Mouse (Mus musculus): ENCODE measurements around the gene Flywch1. TPM values are rescaled to one million over a fixed set of nuclear protein-coding genes. Genes with fewer than 3 reads are reported as not detected.

The Flywch1 gene
- total RNA-seq (2021), result 10 to 100 TPM; 32.8 to 33.4 TPM

DNA sequence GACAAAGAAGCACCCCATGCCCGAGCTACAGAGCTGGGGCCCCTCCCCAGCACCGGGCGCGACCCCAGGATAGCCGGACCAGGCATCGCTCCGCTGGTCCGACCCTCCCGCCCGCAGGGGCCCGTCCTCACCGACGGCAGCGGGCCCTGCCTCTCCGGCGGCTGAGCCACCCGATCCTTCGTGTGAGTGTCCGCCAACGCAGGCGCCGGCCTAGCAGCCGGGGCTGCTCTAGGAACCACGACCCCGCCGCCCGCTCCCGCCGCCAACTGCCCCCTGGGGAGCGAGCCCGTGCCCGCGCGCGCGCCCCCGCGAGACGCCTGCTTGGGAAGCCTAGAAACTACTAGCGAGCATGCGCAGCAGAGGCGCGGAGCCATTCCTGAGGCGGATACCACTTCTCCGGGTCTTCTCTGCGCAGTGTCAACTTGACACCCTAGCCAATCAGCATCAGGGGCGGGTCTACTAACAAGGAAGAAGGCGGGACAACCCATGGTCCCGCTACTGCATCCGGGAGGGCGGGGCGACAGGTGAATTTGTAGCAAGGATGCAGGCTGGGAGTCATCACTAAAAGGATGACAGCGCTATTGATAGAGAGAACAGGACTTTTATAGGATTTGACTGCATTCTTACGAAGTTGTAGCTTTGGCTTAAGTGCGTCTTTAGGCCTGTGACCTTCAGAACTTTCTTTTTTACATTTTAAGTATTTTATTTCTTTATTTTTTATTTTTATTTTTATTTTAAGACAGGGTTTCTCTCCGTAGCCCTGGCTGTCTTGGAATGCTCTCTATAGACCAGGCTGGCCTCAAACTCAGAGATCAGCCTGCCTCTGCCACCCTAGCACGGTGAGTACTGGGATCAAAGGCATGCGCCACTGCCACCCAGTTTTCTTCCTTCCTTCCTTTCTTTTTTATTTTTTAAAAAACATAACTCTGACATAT, at the start of gene Flywch1:
Gene Flywch1, minus strand, starts transcription at position 319 of the 935 bp plus-strand sequence.
- peak; percentile 98 for DNase-seq

DNA sequence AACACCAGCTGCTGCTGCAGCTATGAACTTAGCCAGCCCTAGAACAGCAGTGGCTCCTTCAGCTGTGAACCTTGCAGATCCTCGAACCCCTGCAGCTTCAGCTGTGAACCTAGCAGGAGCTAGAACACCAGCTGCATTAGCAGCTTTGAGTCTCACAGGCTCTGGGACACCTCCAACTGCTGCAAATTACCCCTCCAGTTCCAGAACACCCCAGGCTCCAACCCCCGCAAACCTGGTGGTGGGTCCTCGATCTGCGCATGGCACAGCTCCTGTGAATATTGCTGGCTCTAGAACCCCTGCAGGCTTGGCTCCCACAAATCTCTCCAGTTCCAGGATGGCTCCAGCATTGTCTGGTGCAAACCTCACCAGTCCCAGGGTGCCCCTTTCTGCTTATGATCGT, 49.3 kb upstream of the Flywch1 start:
- DNase-seq, result no peak

DNA sequence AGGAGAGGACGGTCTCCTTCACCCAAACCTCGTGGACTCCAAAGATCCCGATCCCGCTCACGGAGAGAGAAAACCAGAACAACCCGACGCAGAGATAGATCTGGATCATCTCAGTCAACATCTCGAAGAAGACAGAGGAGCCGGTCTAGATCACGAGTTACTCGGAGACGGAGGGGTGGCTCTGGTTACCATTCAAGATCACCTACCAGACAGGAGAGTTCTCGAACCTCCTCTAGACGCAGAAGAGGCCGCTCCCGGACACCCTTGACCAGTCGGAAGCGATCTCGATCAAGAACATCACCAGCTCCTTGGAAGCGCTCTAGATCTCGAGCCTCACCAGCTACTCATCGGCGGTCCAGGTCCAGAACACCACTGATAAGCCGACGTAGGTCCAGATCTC, 47.8 kb upstream of the Flywch1 start:
- DNase-seq, result no peak

GRCm38 (mm10) chr17:23818579-23818978, 47.2 kb upstream of the Flywch1 start:
- DNase-seq, result no peak

- no peak for DNase-seq
Observed at GRCm38 (mm10) chr17:23815641-23816040, 44.2 kb upstream of the Flywch1 start.

- DNase-seq, result no peak
Observed at GRCm38 (mm10) chr17:23807918-23808317, 36.5 kb upstream of the Flywch1 start.

- DNase-seq, result peak; percentile 67
Observed at GRCm38 (mm10) chr17:23806867-23807266, 35.5 kb upstream of the Flywch1 start.

- no peak for DNase-seq
Observed at GRCm38 (mm10) chr17:23804426-23805085, 33.2 kb upstream of the Flywch1 start.

DNA sequence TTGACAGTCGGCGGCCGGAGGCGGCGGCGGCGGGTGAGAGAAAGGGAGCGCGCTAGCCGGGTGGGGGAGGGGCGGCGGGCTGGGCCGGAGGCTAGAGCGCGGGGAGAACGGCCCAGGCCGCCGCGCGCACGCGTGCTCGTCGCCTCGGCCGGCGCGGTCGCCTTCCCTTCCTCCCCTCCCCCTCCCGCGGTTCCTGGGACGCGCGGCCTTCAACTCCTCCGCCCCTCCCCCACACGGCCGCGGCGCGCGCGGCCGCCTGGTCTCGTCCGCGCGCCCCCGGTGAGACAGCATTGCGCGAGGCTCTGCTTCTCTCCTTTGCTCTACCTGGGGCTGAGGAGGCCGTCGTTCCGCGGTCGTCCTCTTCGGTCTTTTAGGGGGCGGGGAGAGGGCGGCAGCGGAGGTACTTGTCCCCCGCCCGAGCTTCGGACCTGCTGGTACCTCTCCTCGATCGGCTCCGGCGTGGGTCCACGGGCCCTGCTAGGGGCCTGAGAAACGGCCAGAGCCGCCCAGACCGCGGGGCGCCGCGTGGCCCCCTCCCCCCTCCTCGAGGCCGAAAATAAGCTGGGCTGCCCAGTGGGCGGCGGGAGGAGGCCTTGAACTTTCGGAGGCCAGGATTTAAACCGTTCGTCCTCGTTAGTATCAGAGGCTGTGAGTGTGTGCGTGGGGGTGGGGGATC, 32.1 kb upstream of the Flywch1 start:
- peak; percentile 87 for DNase-seq

DNA sequence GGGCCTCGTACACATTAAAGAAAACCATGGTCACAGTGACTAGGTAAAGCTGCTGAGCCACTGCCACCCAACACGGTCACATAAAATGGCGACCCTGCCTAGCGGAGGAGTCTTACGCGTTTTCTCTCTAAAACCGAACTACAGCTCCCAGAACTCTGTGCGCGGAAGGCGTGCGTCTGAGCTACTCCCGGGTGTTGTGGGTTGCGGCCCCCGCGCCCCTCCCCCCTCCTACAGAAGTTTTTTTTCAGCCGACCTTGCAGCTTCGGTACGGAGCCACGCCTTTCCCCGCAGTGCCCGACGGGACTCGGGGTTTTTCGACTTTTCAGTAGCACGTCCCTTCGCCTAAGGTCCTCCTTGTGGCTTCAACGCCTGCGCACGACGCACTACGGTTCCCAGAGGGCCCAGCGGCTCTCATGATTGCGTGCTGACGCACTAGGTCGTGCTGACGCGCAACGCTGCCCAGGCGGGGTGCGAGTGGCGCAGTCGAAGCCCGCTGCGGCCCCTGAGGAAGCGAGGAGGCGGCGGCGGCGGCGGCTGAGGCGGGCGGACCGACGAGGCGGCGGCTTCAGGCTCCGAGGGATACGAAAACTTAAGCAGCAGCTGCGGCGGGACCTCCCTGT, 31.5 kb upstream of the Flywch1 start:
- peak; percentile 97 for DNase-seq

DNA sequence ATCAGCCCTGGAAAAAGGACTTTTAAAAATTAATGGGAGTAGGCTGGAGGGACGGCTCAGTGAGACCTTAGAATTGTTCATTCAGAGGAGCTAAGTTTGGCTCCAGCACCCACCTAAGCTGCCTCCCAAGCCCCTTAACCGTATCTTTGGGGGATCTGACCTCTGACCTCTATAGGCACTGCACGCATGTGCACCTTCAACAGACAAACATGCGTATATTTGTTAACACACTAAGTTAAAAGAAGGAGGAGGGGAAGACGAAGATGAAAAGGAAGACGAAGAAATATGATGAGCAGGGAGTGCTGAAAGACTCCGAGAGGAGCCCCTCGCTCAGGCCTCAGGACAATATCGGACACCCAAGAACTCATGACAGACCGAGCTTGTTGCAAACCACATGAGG, 30.2 kb upstream of the Flywch1 start:
- no peak for DNase-seq

GRCm38 (mm10) chr17:23797316-23797715, 25.9 kb upstream of the Flywch1 start:
- no peak for DNase-seq

- DNase-seq, result no peak
Observed at GRCm38 (mm10) chr17:23795323-23795722, 23.9 kb upstream of the Flywch1 start.

DNA sequence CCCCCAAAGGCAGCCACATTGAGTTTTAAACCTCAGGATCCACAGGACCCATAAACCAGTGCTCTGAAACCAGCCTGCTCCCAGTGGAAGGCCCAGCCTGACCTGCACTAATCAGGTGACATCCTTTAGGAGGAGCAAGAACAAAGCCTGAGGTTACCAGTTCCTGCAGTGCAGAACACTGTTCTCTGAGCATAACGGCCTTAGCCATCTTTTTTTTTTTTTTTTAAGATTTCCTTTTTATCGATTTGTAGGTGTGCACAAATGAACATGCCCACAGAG, 19.6 kb upstream of the Flywch1 start:
- DNase-seq, result no peak

DNA sequence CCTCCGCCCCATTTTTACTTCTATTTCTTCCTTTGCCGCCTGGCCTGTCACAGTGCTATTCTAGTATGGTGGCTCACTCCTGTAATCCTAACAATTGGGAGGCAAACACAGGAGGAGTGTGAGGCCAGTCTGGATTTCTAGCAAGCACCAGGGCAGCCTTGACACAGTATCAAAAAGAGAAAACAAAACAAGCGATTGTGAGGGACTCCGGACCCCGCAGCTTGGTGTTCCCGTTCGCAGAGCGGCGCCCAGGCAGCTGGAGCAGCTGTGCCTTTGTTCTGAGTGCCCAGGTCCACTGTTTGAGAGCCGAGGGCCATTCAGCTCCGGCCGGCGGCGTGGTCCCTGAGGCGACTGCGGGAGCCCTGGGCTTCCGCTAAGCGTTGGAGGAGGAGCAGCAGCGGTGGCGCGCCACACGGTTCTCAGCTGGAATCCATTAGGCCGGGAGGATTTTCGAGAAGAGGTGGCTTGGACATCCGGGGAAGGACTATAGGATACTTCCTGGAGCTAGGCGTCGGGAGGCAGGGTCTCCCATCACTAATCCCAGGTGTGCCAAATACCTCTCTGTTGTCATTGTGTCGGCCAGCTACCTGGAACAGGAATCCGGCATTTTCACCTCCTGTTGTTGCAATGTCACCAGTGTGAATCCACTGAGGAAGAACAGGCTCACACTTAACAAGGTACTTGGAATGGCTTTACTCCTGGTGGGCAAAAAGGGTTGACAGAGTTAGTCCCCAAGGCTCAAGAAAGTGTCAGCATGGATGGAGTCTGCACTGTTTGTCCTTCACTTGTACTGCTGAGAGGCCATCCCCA, 19.1 kb upstream of the Flywch1 start, which contains the start of gene Srrm2:
Gene Srrm2, plus strand, starts transcription at position 264 of the 810 bp plus-strand sequence.
- DNase-seq, result peak; percentile 72

DNA sequence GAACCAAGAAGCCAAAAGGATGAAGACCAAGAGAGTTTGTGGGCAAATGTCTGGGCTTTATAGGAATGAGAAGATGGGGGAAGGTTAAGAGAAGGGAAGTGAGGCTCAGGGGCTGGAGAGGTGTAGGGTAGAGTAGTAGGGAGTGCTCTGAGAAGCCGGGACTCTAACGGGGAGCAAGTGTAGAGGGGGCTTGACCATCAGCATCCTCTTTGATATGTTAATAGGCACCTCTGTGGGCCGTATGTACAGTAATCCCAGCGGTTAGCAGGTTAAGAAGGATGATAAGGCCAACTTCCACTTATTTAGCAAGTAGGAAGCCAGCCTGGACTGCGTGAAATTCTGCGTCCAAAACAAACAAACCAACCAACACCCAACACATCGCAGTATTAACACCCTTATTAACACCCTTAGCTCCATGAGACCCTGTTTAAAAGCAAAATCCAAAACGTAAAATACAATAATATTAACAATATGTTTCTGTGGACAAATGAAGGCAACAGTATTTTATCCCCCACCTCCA, 18.4 kb upstream of the Flywch1 start:
- DNase-seq, result no peak

DNA sequence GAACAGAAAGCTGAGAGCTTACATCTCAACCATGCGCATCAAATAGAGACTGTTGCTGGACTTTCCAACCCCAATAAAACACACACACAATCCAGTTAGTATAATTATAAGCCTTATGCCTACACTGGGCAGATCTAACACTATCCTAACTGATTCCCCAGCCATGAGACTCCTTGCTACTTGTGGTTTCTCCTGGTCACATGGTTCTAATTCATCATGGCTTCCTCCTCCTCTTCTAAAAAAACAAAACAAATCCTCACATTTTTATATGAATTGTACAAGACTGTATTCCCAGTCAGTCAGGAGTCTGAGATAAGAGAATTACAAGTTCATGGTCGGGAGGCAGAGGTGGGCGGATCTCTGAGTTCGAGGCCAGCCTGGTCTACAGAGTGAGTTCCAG, 17.6 kb upstream of the Flywch1 start:
- DNase-seq, result no peak

- DNase-seq, result no peak
Observed at GRCm38 (mm10) chr17:23786510-23786931, 15.1 kb upstream of the Flywch1 start.

GRCm38 (mm10) chr17:23785561-23786471, 14.4 kb upstream of the Flywch1 start, which contains the start of gene Flywch2:
TSS of gene Flywch2 (minus strand) at chr17:23786081.
- peak; percentile 71 for DNase-seq

DNA sequence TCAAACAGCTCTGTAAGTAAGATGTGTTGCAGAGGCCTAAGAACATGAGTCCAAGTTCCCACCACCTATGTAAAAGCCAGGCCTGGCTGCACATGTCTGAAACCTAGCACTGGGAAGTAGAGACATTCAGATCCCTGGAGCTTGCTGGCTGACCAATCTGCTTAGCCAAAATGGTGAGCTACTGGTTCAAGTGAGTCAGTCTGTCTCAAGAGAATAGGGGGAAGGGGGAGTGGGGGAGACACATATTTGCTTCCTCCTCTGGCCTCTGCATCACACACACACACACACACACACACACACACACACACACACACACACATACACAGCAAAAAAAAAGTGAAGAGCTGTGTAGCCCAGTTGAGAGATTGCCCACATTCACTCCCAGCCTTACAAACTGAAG, 11.9 kb upstream of the Flywch1 start:
- DNase-seq, result no peak

All from heart, postnatal 4 days (tissue).